Mouse (Mus musculus): ENCODE data around the gene Serpinb1c. TPM values are rescaled to one million over a fixed set of nuclear protein-coding genes. Genes with fewer than 3 reads are reported as not detected.

Serpinb1c gene
- polyA plus RNA-seq, 1 experiment from 2014 or later = not detected

- H3K9me3 ChIP-seq (replicated peaks; ENCODE audit: low read length) = no peaks in the 10 kb centered on the region
- H3K4me1 ChIP-seq (replicated peaks; ENCODE audit: insufficient read depth, low read length) = peaks cover 10% of the 10 kb centered on the region; the same call in 1 of the 2 replicates
- DNase-seq (ENCODE audit: low spot score) (no peak), ATAC-seq (replicated peaks; ENCODE audit: low FRiP score, low read depth) (no peak)
- no peaks in the 10 kb centered on the region for H3K36me3 ChIP-seq (ENCODE audit: insufficient read depth, low read length)
- no peak overlapping the region for H3K4me2 ChIP-seq (ENCODE audit: low read length)
- H3K9ac ChIP-seq (ENCODE audit: low read depth, low read length) = no peak overlapping the region
- TF ChIP-seq CTCF (IDR thresholded peaks at IDR 0.05; ENCODE audit: low read depth) = no peak
- H3K27me3 ChIP-seq (ENCODE audit: insufficient read depth, low read length) = no peaks in the 10 kb centered on the region
- H3K4me3 ChIP-seq (replicated peaks; ENCODE audit: low read depth, low read length) = no peak overlapping the region
- H3K27ac ChIP-seq = no peak overlapping the region
Measured at GRCm38 (mm10) chr13:32846221-32846620, 51.8 kb downstream of the Serpinb1c start.

- ATAC-seq (replicated peaks; ENCODE audit: low FRiP score, low read depth) = no peak
Measured at GRCm38 (mm10) chr13:32841349-32841748, 56.7 kb downstream of the Serpinb1c start.

GRCm38 (mm10) chr13:32839314-32839713 is 58.7 kb downstream of the Serpinb1c start:
- no peaks in the 10 kb centered on the region for H3K9me3 ChIP-seq (replicated peaks; ENCODE audit: low read length)
- no peak overlapping the region for H3K4me2 ChIP-seq (ENCODE audit: low read length)
- H3K36me3 ChIP-seq (ENCODE audit: insufficient read depth, low read length) = no peaks in the 10 kb centered on the region
- H3K27ac ChIP-seq = no peak overlapping the region
- DNase-seq (ENCODE audit: low spot score) (no peak), ATAC-seq (replicated peaks; ENCODE audit: low FRiP score, low read depth) (no peak)
- TF ChIP-seq CTCF (IDR thresholded peaks at IDR 0.05; ENCODE audit: low read depth) = no peak
- no peaks in the 10 kb centered on the region for H3K27me3 ChIP-seq (ENCODE audit: insufficient read depth, low read length)
- 40% methylated on average over 1 of the region's 1 CpGs for WGBS
- H3K4me1 ChIP-seq (replicated peaks; ENCODE audit: insufficient read depth, low read length) = no peaks in the 10 kb centered on the region
- no peak overlapping the region for H3K4me3 ChIP-seq (replicated peaks; ENCODE audit: low read depth, low read length)
- H3K9ac ChIP-seq (ENCODE audit: low read depth, low read length) = no peak overlapping the region

More at GRCm38 (mm10) chr13:32841349-32841748, 56.7 kb downstream of the Serpinb1c start:
- H3K9ac ChIP-seq (ENCODE audit: low read depth, low read length) = no peak overlapping the region
- no peaks in the 10 kb centered on the region for H3K9me3 ChIP-seq (replicated peaks; ENCODE audit: low read length)
- DNase-seq (ENCODE audit: low spot score) = no peak
- WGBS = 94% methylated on average over 3 of the region's 3 CpGs
- no peaks in the 10 kb centered on the region for H3K36me3 ChIP-seq (ENCODE audit: insufficient read depth, low read length)
- H3K4me1 ChIP-seq (replicated peaks; ENCODE audit: insufficient read depth, low read length) = no peaks in the 10 kb centered on the region
- H3K27me3 ChIP-seq (ENCODE audit: insufficient read depth, low read length) = no peaks in the 10 kb centered on the region
- TF ChIP-seq CTCF (IDR thresholded peaks at IDR 0.05; ENCODE audit: low read depth) = no peak
- H3K27ac ChIP-seq = no peak overlapping the region
- H3K4me3 ChIP-seq (replicated peaks; ENCODE audit: low read depth, low read length) = no peak overlapping the region
- no peak overlapping the region for H3K4me2 ChIP-seq (ENCODE audit: low read length)

DNA sequence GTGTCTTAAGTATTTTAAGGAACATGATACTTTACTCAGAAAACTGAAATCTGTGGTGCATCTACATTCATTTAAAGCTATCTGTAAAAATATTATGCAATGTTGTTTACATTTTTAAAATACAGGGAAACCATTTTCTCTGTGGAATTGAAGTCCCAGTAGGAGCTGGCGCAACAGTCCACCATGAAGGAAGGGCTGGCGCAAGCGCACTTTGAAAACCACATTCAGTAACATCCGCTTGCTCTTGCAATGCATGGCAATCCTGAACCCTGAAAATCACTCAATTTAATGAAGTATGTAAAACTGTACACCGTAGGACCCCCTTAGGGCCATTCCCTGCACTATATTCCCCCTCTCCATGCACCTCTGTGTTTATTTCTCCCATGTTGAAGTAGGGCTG is 63.5 kb downstream of the Serpinb1c start:
- H3K27me3 ChIP-seq (ENCODE audit: insufficient read depth, low read length) = no peaks in the 10 kb centered on the region
- DNase-seq (ENCODE audit: low spot score) = no peak
- no peaks in the 10 kb centered on the region for H3K36me3 ChIP-seq (ENCODE audit: insufficient read depth, low read length)
- H3K9ac ChIP-seq (ENCODE audit: low read depth, low read length) = no peak overlapping the region
- TF ChIP-seq CTCF (IDR thresholded peaks at IDR 0.05; ENCODE audit: low read depth) = no peak
- H3K9me3 ChIP-seq (replicated peaks; ENCODE audit: low read length) = no peaks in the 10 kb centered on the region
- 92% methylated on average over 5 of the region's 5 CpGs for WGBS
- H3K4me3 ChIP-seq (replicated peaks; ENCODE audit: low read depth, low read length) = no peak overlapping the region
- H3K4me1 ChIP-seq (replicated peaks; ENCODE audit: insufficient read depth, low read length) = no peaks in the 10 kb centered on the region
- H3K27ac ChIP-seq = no peak overlapping the region
- no peak overlapping the region for H3K4me2 ChIP-seq (ENCODE audit: low read length)
- ATAC-seq (replicated peaks; ENCODE audit: low FRiP score, low read depth) = no peak

GRCm38 (mm10) chr13:32833237-32833636 is 64.8 kb downstream of the Serpinb1c start:
- Histone ChIP-seq H3K4me2 (ENCODE audit: low read length) (no peak overlapping the region), H3K27me3 (ENCODE audit: insufficient read depth, low read length) (no peaks in the 10 kb centered on the region), H3K9me3 (replicated peaks; ENCODE audit: low read length) (no peaks in the 10 kb centered on the region), H3K36me3 (ENCODE audit: insufficient read depth, low read length) (no peaks in the 10 kb centered on the region), H3K9ac (ENCODE audit: low read depth, low read length) (no peak overlapping the region), H3K4me1 (replicated peaks; ENCODE audit: insufficient read depth, low read length) (no peaks in the 10 kb centered on the region), H3K4me3 (replicated peaks; ENCODE audit: low read depth, low read length) (no peak overlapping the region), H3K27ac (no peak overlapping the region)
- 74% methylated on average over 6 of the region's 6 CpGs for WGBS
- ATAC-seq (replicated peaks; ENCODE audit: low FRiP score, low read depth) = no peak
- TF ChIP-seq CTCF (IDR thresholded peaks at IDR 0.05; ENCODE audit: low read depth) = no peak
- DNase-seq (ENCODE audit: low spot score) = no peak

DNA sequence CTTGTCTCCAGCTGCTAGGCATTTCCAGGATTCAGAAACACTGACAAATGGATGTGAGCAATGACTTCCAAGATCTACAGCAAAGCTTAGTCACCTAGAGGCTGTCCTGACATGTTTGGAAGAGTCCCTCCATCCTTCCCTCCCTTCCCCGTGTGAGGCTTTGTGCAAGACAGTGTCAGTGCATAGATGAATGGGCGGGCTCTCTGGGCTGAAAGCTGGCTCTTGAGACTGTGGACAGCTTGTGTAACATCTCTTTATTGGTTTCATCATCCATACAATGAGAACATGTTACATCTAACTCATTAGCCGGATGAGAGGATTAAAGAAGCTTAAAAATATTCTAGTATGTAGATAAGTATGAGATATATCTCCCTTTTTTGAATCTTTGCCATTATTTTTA is 65.2 kb downstream of the Serpinb1c start:
- H3K9ac ChIP-seq (ENCODE audit: low read depth, low read length) = no peak overlapping the region
- H3K27me3 ChIP-seq (ENCODE audit: insufficient read depth, low read length) = no peaks in the 10 kb centered on the region
- ATAC-seq (replicated peaks; ENCODE audit: low FRiP score, low read depth) (no peak), DNase-seq (ENCODE audit: low spot score) (no peak)
- H3K4me1 ChIP-seq (replicated peaks; ENCODE audit: insufficient read depth, low read length) = no peaks in the 10 kb centered on the region
- H3K27ac ChIP-seq = no peak overlapping the region
- H3K9me3 ChIP-seq (replicated peaks; ENCODE audit: low read length) = no peaks in the 10 kb centered on the region
- TF ChIP-seq CTCF (IDR thresholded peaks at IDR 0.05; ENCODE audit: low read depth) = no peak
- H3K4me3 ChIP-seq (replicated peaks; ENCODE audit: low read depth, low read length) = no peak overlapping the region
- 81% methylated on average over 3 of the region's 3 CpGs for WGBS
- H3K4me2 ChIP-seq (ENCODE audit: low read length) = no peak overlapping the region
- H3K36me3 ChIP-seq (ENCODE audit: insufficient read depth, low read length) = no peaks in the 10 kb centered on the region
